In genomic region chr2:173186047-173186943, GRCm38 (mm10) we compare ENCODE assay signal across 8 mouse cellular contexts. TPM values are rescaled to one million over a fixed set of nuclear protein-coding genes. Genes with fewer than 3 reads are reported as not detected.
DNase-seq lines count a peak whose midpoint lies in the region; ATAC-seq and TF ChIP-seq lines count a peak whose summit lies in the region.

No protein-coding gene starts in this region.

- TF ChIP-seq CTCF in C2C12 (IDR thresholded peaks at IDR 0.05; ENCODE audit: control insufficient read depth, insufficient read depth, insufficient read length): peak; percentile 98
- peak; percentile 99 for TF ChIP-seq CTCF in embryonic fibroblast, embryonic 13.5 days (IDR thresholded peaks at IDR 0.05; ENCODE audit: borderline replicate concordance, insufficient read depth, low read length)

- H3K36me3 ChIP-seq in C2C12 (ENCODE audit: control insufficient read depth, insufficient read depth): no peaks in the 10 kb centered on the region
- H3K36me3 ChIP-seq in heart, embryonic 12.5 days: no peaks in the 10 kb centered on the region
- H3K36me3 ChIP-seq in kidney, embryonic 14.5 days (ENCODE audit: control insufficient read depth, insufficient read depth, low read length): no peaks in the 10 kb centered on the region

- peaks cover 12% of the 10 kb centered on the region for H3K27me3 ChIP-seq in C2C12 (ENCODE audit: control insufficient read depth, insufficient read depth, insufficient read length)
- H3K27me3 ChIP-seq in heart, embryonic 12.5 days (replicated peaks): peaks cover 32% of the 10 kb centered on the region
- peaks cover 18% of the 10 kb centered on the region; the same call in 1 of the 2 replicates for H3K27me3 ChIP-seq in kidney, embryonic 14.5 days (ENCODE audit: control insufficient read depth, insufficient read depth, low read length)

- H3K27ac ChIP-seq in embryonic fibroblast, embryonic 13.5 days (ENCODE audit: insufficient read depth, low read length): no peak overlapping the region
- no peak overlapping the region for H3K27ac ChIP-seq in heart, embryonic 12.5 days (ENCODE audit: poor library complexity, severe bottlenecking)
- H3K27ac ChIP-seq in kidney, embryonic 14.5 days (ENCODE audit: low read depth, low read length): no peak overlapping the region

- TF ChIP-seq POLR2A in embryonic fibroblast, embryonic 13.5 days (IDR thresholded peaks at IDR 0.05; ENCODE audit: low read depth, low read length): no peak

- H3K4me1 ChIP-seq in embryonic fibroblast, embryonic 13.5 days (ENCODE audit: control insufficient read depth, insufficient read depth, low read length): no peaks in the 10 kb centered on the region
- no peaks in the 10 kb centered on the region for H3K4me1 ChIP-seq in heart, embryonic 12.5 days (replicated peaks)
- no peaks in the 10 kb centered on the region; the same call in 1 of the 2 replicates for H3K4me1 ChIP-seq in kidney, embryonic 14.5 days (ENCODE audit: control insufficient read depth, insufficient read depth, low read length)

- no peak overlapping the region for H3K4me2 ChIP-seq in heart, embryonic 12.5 days
- no peak overlapping the region for H3K4me2 ChIP-seq in kidney, embryonic 14.5 days (replicated peaks; ENCODE audit: low read depth, low read length)

- peak; percentile 77 for DNase-seq in brain, adult 2 months (ENCODE audit: low read depth, low spot score)
- peak; percentile 80 for DNase-seq in liver
- peak; percentile 47 to 70 for DNase-seq in spleen, postnatal 14 days (ENCODE audit: low spot score in 2 of 2)

- no peaks in the 10 kb centered on the region for H3K79me3 ChIP-seq in C2C12 (ENCODE audit: low read depth)

- no peak overlapping the region for H3K4me3 ChIP-seq in C2C12 (ENCODE audit: insufficient read depth, poor library complexity, severe bottlenecking)
- no peak overlapping the region for H3K4me3 ChIP-seq in embryonic fibroblast, embryonic 13.5 days (ENCODE audit: insufficient read depth, low read length)
- H3K4me3 ChIP-seq in heart, embryonic 12.5 days: no peak overlapping the region
- no peak overlapping the region for H3K4me3 ChIP-seq in kidney, embryonic 14.5 days (ENCODE audit: low read length)

- H3K9ac ChIP-seq in heart, embryonic 12.5 days: no peak overlapping the region
- no peak overlapping the region for H3K9ac ChIP-seq in kidney, embryonic 14.5 days (ENCODE audit: low read depth, low read length)

- no peaks in the 10 kb centered on the region for H3K79me2 ChIP-seq in C2C12 (ENCODE audit: control insufficient read depth, insufficient read depth)

- H3ac ChIP-seq in C2C12 (ENCODE audit: control insufficient read depth, insufficient read length, low read depth): no peak overlapping the region

- no peaks in the 10 kb centered on the region for H3K9me3 ChIP-seq in heart, embryonic 12.5 days (replicated peaks)
- H3K9me3 ChIP-seq in kidney, embryonic 14.5 days (ENCODE audit: control insufficient read depth, low read length): no peaks in the 10 kb centered on the region

- 23% methylated on average over 26 of the region's 26 CpGs for WGBS in heart, embryonic 12.5 days
- WGBS in kidney, embryonic 14.5 days: 30% methylated on average over 26 of the region's 26 CpGs

- ATAC-seq in heart, embryonic 12.5 days (ENCODE audit: insufficient number of reproducible peaks, low FRiP score): peak; percentile 56; the same call in 1 of the 2 replicates
- ATAC-seq in kidney, embryonic 14.5 days (ENCODE audit: low FRiP score, low TSS enrichment): peak; percentile 78
- peak; percentile 60 for ATAC-seq in monocyte, adult 5-6 weeks (replicated peaks; ENCODE audit: insufficient number of reproducible peaks, low FRiP score, low TSS enrichment, poor library complexity, severe bottlenecking)

TF ChIP-seq in C2C12, 6 proteins besides CTCF, POLR2A, EP300 and RAD21:
- TF ChIP-seq MYOG (IDR thresholded peaks at IDR 0.05; ENCODE audit: control insufficient read depth, extremely low read depth, insufficient read length): no peak
- no peak for TF ChIP-seq MAX (IDR thresholded peaks at IDR 0.05)
- no peak for TF ChIP-seq CEBPB (IDR thresholded peaks at IDR 0.05; ENCODE audit: low read depth)
- no peak for TF ChIP-seq USF1 (IDR thresholded peaks at IDR 0.05; ENCODE audit: low read depth)
- no peak for TF ChIP-seq MYOD1 (IDR thresholded peaks at IDR 0.05; ENCODE audit: control insufficient read depth, insufficient read length, low read depth)

RNA-seq across cellular contexts. Expression of gene Zbp1, which starts 32.4 kb away (rescaled TPM):
- polyA plus RNA-seq in C2C12 (2012; fragmentation: generic; extraction: Trizol): 0.08 TPM
- 2.6 and 5.6 TPM in 2 replicates for polyA plus RNA-seq in embryonic fibroblast, embryonic 13.5 days (2011; ENCODE audit: insufficient read length, low read depth, missing spikeins)
- polyA plus RNA-seq in heart, embryonic 12.5 days (2016; fragmentation: Nextera tagmentation; extraction: Ambion mirVana): not detected in 2 replicates
- 0.26 TPM in 1 of 2 replicates, not detected in the other for polyA plus RNA-seq in kidney, embryonic 14.5 days (2014; fragmentation: Nextera tagmentation; extraction: Ambion mirVana)
- total RNA-seq in monocyte, adult 5-6 weeks (2017): 74.4 to 86.1 TPM (median 81.1 TPM) in 3 replicates

RNA-seq across cellular contexts. Expression of gene Pck1, which starts 33.4 kb away (rescaled TPM):
- polyA plus RNA-seq in C2C12 (2012; fragmentation: generic; extraction: Trizol): not detected
- polyA plus RNA-seq in embryonic fibroblast, embryonic 13.5 days (2011; ENCODE audit: insufficient read length, low read depth, missing spikeins): not detected in 2 replicates
- polyA plus RNA-seq in heart, embryonic 12.5 days (2016; fragmentation: Nextera tagmentation; extraction: Ambion mirVana): 0.09 and 0.19 TPM in 2 replicates
- polyA plus RNA-seq in kidney, embryonic 14.5 days (2014; fragmentation: Nextera tagmentation; extraction: Ambion mirVana): 0.60 and 3.0 TPM in 2 replicates
- total RNA-seq in monocyte, adult 5-6 weeks (2017): not detected in 3 replicates
